Mouse (Mus musculus): ENCODE data around the gene 2610001J05Rik. TPM values are rescaled to one million over a fixed set of nuclear protein-coding genes. Genes with fewer than 3 reads are reported as not detected.
A peak's percentile ranks its signal among the peaks of the same experiment; 100 is the strongest.

The 2610001J05Rik gene
- total and polyA plus RNA-seq, 3 experiments, result 28.1 to 45.4 TPM; not detected in 1

- Histone ChIP-seq H3K4me3 (ENCODE audit: control insufficient read depth in 1 of 2, insufficient read depth in 1 of 2, low read depth in 2 of 2, low read length in 2 of 2) (no peak overlapping the region), H3K27ac (ENCODE audit: control insufficient read depth, low read depth, low read length) (no peak overlapping the region), H3K4me1 (ENCODE audit: control insufficient read depth in 1 of 2, insufficient read depth in 2 of 2, low read length in 2 of 2) (peaks cover 0 to 6% of the 10 kb centered on the region in 2 experiments; a peak in 3 of 4 replicates), H3K36me3 (ENCODE audit: control insufficient read depth in 1 of 2, insufficient read depth in 2 of 2, low read length in 2 of 2) (peaks cover 0 to 11% of the 10 kb centered on the region in 2 experiments; a peak in 2 of 4 replicates), H3K9ac (ENCODE audit: control insufficient read depth, low read depth, low read length, poor library complexity, severe bottlenecking) (no peak overlapping the region), H3K27me3 (ENCODE audit: control insufficient read depth in 1 of 2, insufficient read depth in 2 of 2, low read length in 2 of 2) (no peaks in the 10 kb centered on the region), H3K9me3 (replicated peaks; ENCODE audit: insufficient read depth, low read length) (no peaks in the 10 kb centered on the region), H3K79me2 (ENCODE audit: control insufficient read depth, insufficient read depth, low read length, poor library complexity) (peaks cover 2% of the 10 kb centered on the region; the same call in 1 of the 2 replicates)
- TF ChIP-seq EP300 (IDR thresholded peaks at IDR 0.05; ENCODE audit: low read depth in 1 of 2, low read length in 2 of 2) (peak in 1 of 2 experiments; percentile 32; a peak in 1 of 4 replicates), CHD2 (IDR thresholded peaks at IDR 0.05; ENCODE audit: low read length) (no peak)
- peak; percentile 31 for DNase-seq (ENCODE audit: low read depth, low spot score)
These were observed 2.6 kb upstream of the 2610001J05Rik start for GRCm38 (mm10) chr6:13873959-13874358.

- DNase-seq (ENCODE audit: low read depth, low spot score), result peak; percentile 60
- Histone ChIP-seq H3K4me3 (ENCODE audit: control insufficient read depth in 1 of 2, insufficient read depth in 1 of 2, low read depth in 2 of 2, low read length in 2 of 2) (peak overlapping the region; percentile 38 to 74), H3K4me1 (ENCODE audit: control insufficient read depth in 1 of 2, insufficient read depth in 2 of 2, low read length in 2 of 2) (peaks cover 0 to 6% of the 10 kb centered on the region in 2 experiments; a peak in 3 of 4 replicates), H3K9ac (ENCODE audit: control insufficient read depth, low read depth, low read length, poor library complexity, severe bottlenecking) (peak overlapping the region; percentile 81), H3K79me2 (ENCODE audit: control insufficient read depth, insufficient read depth, low read length, poor library complexity) (peaks cover 2% of the 10 kb centered on the region; the same call in 1 of the 2 replicates), H3K36me3 (ENCODE audit: control insufficient read depth in 1 of 2, insufficient read depth in 2 of 2, low read length in 2 of 2) (peaks cover 0 to 11% of the 10 kb centered on the region in 2 experiments; a peak in 2 of 4 replicates), H3K27ac (ENCODE audit: control insufficient read depth, low read depth, low read length) (no peak overlapping the region), H3K27me3 (ENCODE audit: control insufficient read depth in 1 of 2, insufficient read depth in 2 of 2, low read length in 2 of 2) (no peaks in the 10 kb centered on the region), H3K9me3 (replicated peaks; ENCODE audit: insufficient read depth, low read length) (no peaks in the 10 kb centered on the region)
- TF ChIP-seq EP300 (IDR thresholded peaks at IDR 0.05; ENCODE audit: low read depth in 1 of 2, low read length in 2 of 2) (0 out of 4 replicates have a peak, but pooled peaks of 1 of the 2 experiments have one; percentile 7), USF1 (IDR thresholded peaks at IDR 0.05; ENCODE audit: low read depth, low read length) (no peak), ZMIZ1 (IDR thresholded peaks at IDR 0.05; ENCODE audit: low read depth, low read length) (no peak), CHD1 (IDR thresholded peaks at IDR 0.05; ENCODE audit: low read depth, low read length) (no peak)
These were observed 758 bp upstream of the 2610001J05Rik start for GRCm38 (mm10) chr6:13872076-13872475.

DNA sequence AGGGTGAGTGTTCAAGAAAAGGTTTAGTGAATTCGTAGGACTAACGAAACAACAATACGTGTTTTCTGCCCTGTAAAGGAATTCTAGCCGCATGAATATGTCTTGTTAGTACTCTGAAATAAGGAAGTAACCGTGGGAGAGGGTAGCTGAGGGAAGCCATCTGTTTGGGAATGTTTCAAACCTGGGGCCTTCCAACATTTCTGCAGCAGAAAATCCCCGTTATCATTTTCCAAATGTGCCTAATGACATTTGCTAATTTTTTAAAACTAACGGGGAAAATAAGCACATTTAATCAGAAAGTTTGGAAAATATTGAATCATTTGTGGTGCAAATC, 274 bp upstream of the 2610001J05Rik start:
- H3K36me3 ChIP-seq (ENCODE audit: control insufficient read depth in 1 of 2, insufficient read depth in 2 of 2, low read length in 2 of 2), result peaks cover 0 to 11% of the 10 kb centered on the region in 2 experiments; a peak in 2 of 4 replicates
- peaks cover 0 to 6% of the 10 kb centered on the region in 2 experiments; a peak in 3 of 4 replicates for H3K4me1 ChIP-seq (ENCODE audit: control insufficient read depth in 1 of 2, insufficient read depth in 2 of 2, low read length in 2 of 2)
- no peak for DNase-seq (ENCODE audit: low read depth, low spot score)
- no peaks in the 10 kb centered on the region for H3K27me3 ChIP-seq (ENCODE audit: control insufficient read depth in 1 of 2, insufficient read depth in 2 of 2, low read length in 2 of 2)
- TF ChIP-seq ELF1 (IDR thresholded peaks at IDR 0.05; ENCODE audit: low read depth, low read length), result peak; percentile 2; the same call in 1 of the 2 replicates
- no peak for TF ChIP-seq SMC3 (IDR thresholded peaks at IDR 0.05; ENCODE audit: low read depth, low read length)
- TF ChIP-seq CHD2 (IDR thresholded peaks at IDR 0.05; ENCODE audit: low read length), result no peak
- peak; percentile 43; the same call in 1 of the 2 replicates for TF ChIP-seq NELFE (IDR thresholded peaks at IDR 0.05; ENCODE audit: low read depth, low read length)
- TF ChIP-seq SIN3A (IDR thresholded peaks at IDR 0.05; ENCODE audit: low read length), result 0 out of 2 replicates have a peak, but pooled peaks have one; percentile 6
- TF ChIP-seq POLR2A (IDR thresholded peaks at IDR 0.05; ENCODE audit: control insufficient read depth in 1 of 2, insufficient read depth in 1 of 2, low read depth in 1 of 2, low read length in 2 of 2, poor library complexity in 1 of 2), result 0 out of 4 replicates have a peak, but pooled peaks of 1 of the 2 experiments have one; percentile 16
- TF ChIP-seq MYC (IDR thresholded peaks at IDR 0.05; ENCODE audit: low read depth, low read length), result 0 out of 2 replicates have a peak, but pooled peaks have one; percentile 12
- no peak for TF ChIP-seq RAD21 (IDR thresholded peaks at IDR 0.05; ENCODE audit: low read depth, low read length)
- H3K4me3 ChIP-seq (ENCODE audit: control insufficient read depth in 1 of 2, insufficient read depth in 1 of 2, low read depth in 2 of 2, low read length in 2 of 2), result peak overlapping the region; percentile 74 to 90
- peak overlapping the region; percentile 92 for H3K27ac ChIP-seq (ENCODE audit: control insufficient read depth, low read depth, low read length)
- peaks cover 2% of the 10 kb centered on the region; the same call in 1 of the 2 replicates for H3K79me2 ChIP-seq (ENCODE audit: control insufficient read depth, insufficient read depth, low read length, poor library complexity)
- H3K9me3 ChIP-seq (replicated peaks; ENCODE audit: insufficient read depth, low read length), result no peaks in the 10 kb centered on the region
- peak overlapping the region; percentile 81 for H3K9ac ChIP-seq (ENCODE audit: control insufficient read depth, low read depth, low read length, poor library complexity, severe bottlenecking)
